Mouse (Mus musculus) megakaryocyte, embryonic 14.5 days (primary cell): Measurements from ENCODE around the gene Trmt11. TPM values are rescaled to one million over a fixed set of nuclear protein-coding genes. Genes with fewer than 3 reads are reported as not detected.
"Not testable (repeated sequence)": the region's sequence is repeated elsewhere in the genome, so short reads cannot be mapped to it uniquely, and the experiment has no call there.

Source experiments
- H3K27me3 ChIP-seq: replicated peaks from 2 replicates; pipeline ENCODE3; 2012; ENCODE audit warnings: inconsistent platforms
- H3K36me3 ChIP-seq: replicated peaks from 2 replicates; pipeline ENCODE3; 2012; ENCODE audit warnings: low read length, inconsistent platforms, mixed read lengths
- H3K4me1 ChIP-seq: 2 replicates; pipeline ENCODE4 v1.6.1; 2012; ENCODE audit warnings: inconsistent platforms
- H3K4me3 ChIP-seq: replicated peaks from 2 replicates; pipeline ENCODE3; 2012; ENCODE audit warnings: moderate library complexity, mild to moderate bottlenecking, inconsistent platforms
- H3K9me3 ChIP-seq: 2 replicates; pipeline ENCODE4 v1.6.1; 2012; ENCODE audit warnings: inconsistent platforms
- FLI1 ChIP-seq: IDR thresholded peaks from 2 replicates; pipeline ENCODE4 v1.6.1; 2012; ENCODE audit warnings: low read length, inconsistent platforms, mixed read lengths
- GATA1 ChIP-seq: IDR thresholded peaks from 3 replicates; pipeline ENCODE4 v1.6.1; 2012; ENCODE audit warnings: mixed read lengths, low read length, inconsistent platforms, borderline replicate concordance
- polyA plus RNA-seq: library from polyadenylated mRNA; stranded (reverse); fragments of >175 nt; gene quantifications from 2 replicates; pipeline ENCODE4 v1.2.3, GENCODE M21; 2012; ENCODE audit warnings: low replicate concordance; ENCODE audit not compliant: insufficient read depth

The Trmt11 gene
- 1.6 TPM in 1 of 2 replicates, not detected in the other for polyA plus RNA-seq

- Histone ChIP-seq H3K4me1 (peaks cover 36% of the 10 kb centered on the region), H3K27me3 (no peaks in the 10 kb centered on the region), H3K9me3 (no peaks in the 10 kb centered on the region), H3K4me3 (peak within 1 kb of the TSS; percentile 97), H3K36me3 (peaks cover 29% of the 10 kb centered on the region)
- TF ChIP-seq FLI1 (no peak; the same call in 1 of the 2 replicates), GATA1 (no peak)
Measured at GRCm38 (mm10) chr10:30600542-30600966, at the start of gene Trmt11. Gene Trmt11, minus strand, starts transcription at chr10:30600749.

- H3K4me1 ChIP-seq: no peaks in the 10 kb centered on the region
- no peak overlapping the region for H3K4me3 ChIP-seq
- no peaks in the 10 kb centered on the region for H3K9me3 ChIP-seq
- no peak for TF ChIP-seq GATA1
- no peak for TF ChIP-seq FLI1
- peaks cover 70% of the 10 kb centered on the region for H3K36me3 ChIP-seq
- no peaks in the 10 kb centered on the region for H3K27me3 ChIP-seq
Measured at GRCm38 (mm10) chr10:30647681-30648080, 47.1 kb upstream of the Trmt11 start.

GRCm38 (mm10) chr10:30638216-30638615 is 37.7 kb upstream of the Trmt11 start:
- no peaks in the 10 kb centered on the region for H3K9me3 ChIP-seq
- H3K27me3 ChIP-seq: no peaks in the 10 kb centered on the region
- no peaks in the 10 kb centered on the region for H3K36me3 ChIP-seq
- TF ChIP-seq GATA1 (no peak), FLI1 (no peak)
- peaks cover 35% of the 10 kb centered on the region for H3K4me1 ChIP-seq
- no peak overlapping the region for H3K4me3 ChIP-seq

- not testable (repeated sequence) for H3K36me3 ChIP-seq, H3K27me3 ChIP-seq, H3K9me3 ChIP-seq, H3K4me3 ChIP-seq
- H3K4me1 ChIP-seq: peaks cover 44% of the 10 kb centered on the region
Measured at GRCm38 (mm10) chr10:30636474-30637154, 36.1 kb upstream of the Trmt11 start.

- Histone ChIP-seq H3K4me1 (peaks cover 39% of the 10 kb centered on the region), H3K27me3 (no peaks in the 10 kb centered on the region), H3K36me3 (peaks cover 8% of the 10 kb centered on the region), H3K9me3 (peaks cover 4% of the 10 kb centered on the region; the same call in 1 of the 2 replicates), H3K4me3 (no peak overlapping the region)
- TF ChIP-seq FLI1: no peak
- no peak for TF ChIP-seq GATA1
Measured at GRCm38 (mm10) chr10:30632718-30633117, 32.2 kb upstream of the Trmt11 start.

- Histone ChIP-seq H3K4me3 (no peak overlapping the region), H3K4me1 (peaks cover 66% of the 10 kb centered on the region), H3K27me3 (no peaks in the 10 kb centered on the region), H3K36me3 (peaks cover 8% of the 10 kb centered on the region), H3K9me3 (peaks cover 4% of the 10 kb centered on the region; the same call in 1 of the 2 replicates)
- TF ChIP-seq FLI1 (no peak), GATA1 (no peak)
Measured at GRCm38 (mm10) chr10:30629977-30630376, 29.4 kb upstream of the Trmt11 start.

- TF ChIP-seq GATA1: no peak
- no peak for TF ChIP-seq FLI1
- H3K36me3 ChIP-seq: peaks cover 8% of the 10 kb centered on the region
- peaks cover 4% of the 10 kb centered on the region; the same call in 1 of the 2 replicates for H3K9me3 ChIP-seq
- peaks cover 67% of the 10 kb centered on the region for H3K4me1 ChIP-seq
- H3K4me3 ChIP-seq: no peak within 1 kb of the TSS
- no peaks in the 10 kb centered on the region for H3K27me3 ChIP-seq
Measured at GRCm38 (mm10) chr10:30629513-30629912, 29.0 kb upstream of the Trmt11 start, which contains the start of gene Hint3. Gene Hint3, minus strand, starts transcription at chr10:30629632.

- H3K36me3 ChIP-seq, H3K4me3 ChIP-seq, H3K27me3 ChIP-seq, H3K9me3 ChIP-seq: not testable (repeated sequence)
- peaks cover 65% of the 10 kb centered on the region for H3K4me1 ChIP-seq
Measured at GRCm38 (mm10) chr10:30628444-30628843, 27.9 kb upstream of the Trmt11 start.

GRCm38 (mm10) chr10:30627548-30627947 is 27.0 kb upstream of the Trmt11 start:
- Histone ChIP-seq H3K4me3 (peak overlapping the region; percentile 53), H3K4me1 (peaks cover 64% of the 10 kb centered on the region), H3K9me3 (peaks cover 4% of the 10 kb centered on the region; the same call in 1 of the 2 replicates), H3K36me3 (peaks cover 8% of the 10 kb centered on the region), H3K27me3 (no peaks in the 10 kb centered on the region)
- no peak for TF ChIP-seq GATA1

- Histone ChIP-seq H3K9me3 (peaks cover 4% of the 10 kb centered on the region; the same call in 1 of the 2 replicates), H3K27me3 (no peaks in the 10 kb centered on the region), H3K36me3 (peaks cover 5% of the 10 kb centered on the region), H3K4me1 (peaks cover 74% of the 10 kb centered on the region), H3K4me3 (no peak overlapping the region)
- no peak for TF ChIP-seq GATA1
- no peak for TF ChIP-seq FLI1
Measured at GRCm38 (mm10) chr10:30624161-30625019, 23.8 kb upstream of the Trmt11 start.
